Mouse (Mus musculus): ENCODE data around the gene Gm45716.

DNA sequence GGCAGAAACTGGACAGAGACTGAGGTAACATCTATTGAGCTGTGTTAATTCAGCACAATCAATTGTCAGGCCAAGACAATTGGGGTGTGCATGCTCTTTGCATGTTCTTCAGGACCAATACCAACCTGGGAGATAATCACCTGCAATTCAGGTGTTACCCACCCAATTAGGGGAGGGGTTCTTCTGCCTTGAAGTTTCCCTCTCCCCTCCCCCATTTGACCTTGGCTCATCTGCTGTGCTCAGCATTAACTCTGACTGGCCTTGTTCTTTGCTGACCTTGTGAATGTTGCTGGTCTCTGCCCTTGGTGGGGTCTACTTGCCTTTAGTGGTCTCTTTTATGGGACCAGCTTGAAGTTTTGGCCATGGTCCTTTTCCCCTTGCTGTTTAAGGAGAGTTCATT lies 42.3 kb downstream of the Gm45716 start:
- TF ChIP-seq CTCF (IDR thresholded peaks at IDR 0.05; ENCODE audit: extremely low read depth, insufficient read depth, insufficient read length, insufficient replicate concordance) (no peak), POLR2A (IDR thresholded peaks at IDR 0.05; ENCODE audit: low read depth, low read length) (no peak)

Measured in spleen, adult 2 months (tissue).